Mouse (Mus musculus) cerebellum, adult 2 months (tissue): ENCODE measurements around the gene Hdhd3.

Source experiments
- CTCF ChIP-seq: fragments of 200-500 bp; IDR thresholded peaks from 2 replicates; pipeline ENCODE4 v1.5.1; 2011; ENCODE audit warnings: low read depth, mild to moderate bottlenecking, control low read depth, low read length, moderate library complexity, borderline replicate concordance; ENCODE audit not compliant: insufficient read depth
- POLR2A ChIP-seq: fragments of 200-500 bp; IDR thresholded peaks from 2 replicates; pipeline ENCODE4 v1.6.1; 2011; ENCODE audit warnings: low read length, control low read depth, borderline replicate concordance; ENCODE audit not compliant: insufficient read depth

DNA sequence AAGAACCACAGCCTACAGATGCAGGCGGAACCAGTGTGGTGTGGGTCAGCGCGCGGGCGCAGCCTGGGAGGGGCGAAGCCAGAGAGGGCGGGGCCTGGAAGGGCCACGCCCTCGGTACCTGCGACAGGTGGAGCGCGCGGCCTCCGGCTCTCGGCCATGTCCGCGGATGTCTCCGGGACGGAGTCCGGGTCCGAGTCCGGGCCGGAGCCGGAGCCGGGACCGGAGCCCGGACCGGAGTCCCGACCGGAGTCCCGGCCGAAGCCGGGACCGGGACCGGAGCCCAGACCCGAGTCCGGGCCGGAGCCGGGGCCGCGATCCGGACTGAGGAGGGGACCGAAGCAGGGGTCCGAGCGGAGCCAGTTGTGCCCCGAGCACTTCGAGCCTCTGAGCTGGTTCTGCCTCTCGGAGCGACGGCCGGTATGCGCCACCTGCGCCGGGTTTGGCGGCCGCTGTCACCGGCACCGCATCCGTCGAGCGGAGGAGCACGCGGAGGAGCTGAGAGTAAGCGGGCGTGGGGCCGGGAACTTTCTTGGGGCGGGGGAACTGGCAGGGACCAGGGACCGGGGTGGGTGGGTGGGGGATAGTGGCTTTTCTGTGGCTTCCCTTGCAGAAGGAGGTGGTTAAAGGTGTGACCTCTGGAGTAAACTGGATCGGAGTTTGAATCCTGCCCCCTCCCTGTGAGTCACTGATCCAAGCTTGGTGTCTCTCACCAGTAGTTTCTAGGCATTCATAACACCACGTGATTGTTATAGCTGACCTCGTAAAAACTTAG, 23.1 kb downstream of the Hdhd3 start, which contains the start of gene Bspry:
- TF ChIP-seq POLR2A = no peak
- no peak for TF ChIP-seq CTCF
